Mouse (Mus musculus) gastrocnemius, postnatal 25 days (tissue): ENCODE measurements at regions not wholly inside any gene's neighbourhood (a gene's known extent, or its start where the extent isn't known, plus 50 kb on each side); places are given as distances from the start of the nearest gene placed in this dataset.

ENCODE experiments used
- DNase-seq: peaks from one replicate; pipeline ENCODE4 v3.0.0; 2022

- no peak for DNase-seq
These were observed 462.1 kb upstream of the Arglu1 start for GRCm38 (mm10) chr8:9152313-9152925.

GRCm38 (mm10) chr8:9144362-9144761 is 454.0 kb upstream of the Arglu1 start:
- no peak for DNase-seq

- DNase-seq: no peak
These were observed 449.5 kb upstream of the Arglu1 start for GRCm38 (mm10) chr8:9139781-9140180.

GRCm38 (mm10) chr8:9139059-9139620 is 448.8 kb upstream of the Arglu1 start:
- DNase-seq: peak; percentile 67

- no peak for DNase-seq
These were observed 443.4 kb upstream of the Arglu1 start for GRCm38 (mm10) chr8:9133758-9134157.

- no peak for DNase-seq
These were observed 442.4 kb upstream of the Arglu1 start for GRCm38 (mm10) chr8:9132612-9133218.

GRCm38 (mm10) chr8:9131249-9131648 is 440.9 kb upstream of the Arglu1 start:
- no peak for DNase-seq

GRCm38 (mm10) chr8:9124503-9124902 is 434.2 kb upstream of the Arglu1 start:
- DNase-seq: no peak

GRCm38 (mm10) chr8:9117809-9118737 is 427.8 kb upstream of the Arglu1 start:
- no peak for DNase-seq

- DNase-seq: no peak
These were observed 405.7 kb upstream of the Arglu1 start for GRCm38 (mm10) chr8:9095980-9096379.

- DNase-seq: no peak
These were observed 403.7 kb upstream of the Arglu1 start for GRCm38 (mm10) chr8:9094002-9094401.

GRCm38 (mm10) chr8:9093356-9093755 is 403.0 kb upstream of the Arglu1 start:
- no peak for DNase-seq

GRCm38 (mm10) chr8:9072724-9073123 is 382.4 kb upstream of the Arglu1 start:
- no peak for DNase-seq

- no peak for DNase-seq
These were observed 382.0 kb upstream of the Arglu1 start for GRCm38 (mm10) chr8:9072286-9072685.

- no peak for DNase-seq
These were observed 380.6 kb upstream of the Arglu1 start for GRCm38 (mm10) chr8:9070953-9071352.

- no peak for DNase-seq
These were observed 379.5 kb upstream of the Arglu1 start for GRCm38 (mm10) chr8:9069845-9070244.

GRCm38 (mm10) chr8:9067731-9068130 is 377.4 kb upstream of the Arglu1 start:
- no peak for DNase-seq

GRCm38 (mm10) chr8:9060166-9060565 is 369.8 kb upstream of the Arglu1 start:
- no peak for DNase-seq

GRCm38 (mm10) chr8:9055416-9055819 is 365.1 kb upstream of the Arglu1 start:
- DNase-seq: no peak

- DNase-seq: no peak
These were observed 364.5 kb upstream of the Arglu1 start for GRCm38 (mm10) chr8:9054801-9055200.

- DNase-seq: peak; percentile 77
These were observed 361.4 kb upstream of the Arglu1 start for GRCm38 (mm10) chr8:9051699-9052098.

GRCm38 (mm10) chr8:9050740-9051475 is 360.6 kb upstream of the Arglu1 start:
- DNase-seq: no peak
